Mouse (Mus musculus): ENCODE data around the gene Hspe1. TPM values are rescaled to one million over a fixed set of nuclear protein-coding genes. Genes with fewer than 3 reads are reported as not detected.
"Not testable (repeated sequence)": the region's sequence is repeated elsewhere in the genome, so short reads cannot be mapped to it uniquely, and the experiment has no call there.

Gene Hspe1
- polyA plus RNA-seq, 1 experiment, result 436 TPM

- Histone ChIP-seq H3K4me3 (peak overlapping the region; percentile 54), H3K27me3 (ENCODE audit: control insufficient read depth, insufficient read depth, insufficient read length) (no peaks in the 10 kb centered on the region), H3K36me3 (ENCODE audit: control insufficient read depth, insufficient read depth) (peaks cover 18% of the 10 kb centered on the region), H3K79me2 (ENCODE audit: control insufficient read depth, insufficient read depth) (peaks cover 56% of the 10 kb centered on the region), H3K4me2 (ENCODE audit: low read depth) (peak overlapping the region; percentile 94), H3ac (ENCODE audit: control insufficient read depth, insufficient read length) (peak overlapping the region; percentile 73)
- TF ChIP-seq POLR2A (IDR thresholded peaks at IDR 0.05; ENCODE audit: insufficient read length, low read depth), result no peak
Observed at GRCm38 (mm10) chr1:55053596-55053995, 34.3 kb upstream of the Hspe1 start.

GRCm38 (mm10) chr1:55055322-55056115 lies 32.4 kb upstream of the Hspe1 start:
- TF ChIP-seq POLR2A (IDR thresholded peaks at IDR 0.05; ENCODE audit: insufficient read length, low read depth) (no peak), MYOG (IDR thresholded peaks at IDR 0.05; ENCODE audit: control insufficient read depth in 1 of 3, insufficient read depth in 1 of 3, insufficient read length in 2 of 3, low read depth in 2 of 3) (no peak), POLR2AphosphoS2 (IDR thresholded peaks at IDR 0.05; ENCODE audit: insufficient read length, low read depth) (no peak), E2F4 (IDR thresholded peaks at IDR 0.05; ENCODE audit: insufficient read depth) (no peak), MAX (IDR thresholded peaks at IDR 0.05; ENCODE audit: low read depth) (no peak), REST (IDR thresholded peaks at IDR 0.05; ENCODE audit: insufficient read depth, insufficient read length) (no peak), SRF (IDR thresholded peaks at IDR 0.05; ENCODE audit: control insufficient read depth, insufficient read length, low read depth) (no peak), CEBPB (IDR thresholded peaks at IDR 0.05; ENCODE audit: insufficient read depth, poor library complexity, severe bottlenecking) (no peak), TCF3 (IDR thresholded peaks at IDR 0.05; ENCODE audit: insufficient read length, low read depth) (no peak), TCF12 (IDR thresholded peaks at IDR 0.05; ENCODE audit: insufficient read depth, poor library complexity, severe bottlenecking) (no peak), MYOD1 (IDR thresholded peaks at IDR 0.05; ENCODE audit: control insufficient read depth in 1 of 3, insufficient read length in 2 of 3, low read depth in 2 of 3) (no peak), USF1 (IDR thresholded peaks at IDR 0.05; ENCODE audit: low read depth) (no peak)
- Histone ChIP-seq H3K4me3 (no peak overlapping the region), H3ac (ENCODE audit: control insufficient read depth, insufficient read length) (no peak overlapping the region), H3K79me2 (ENCODE audit: control insufficient read depth, insufficient read depth) (peaks cover 75% of the 10 kb centered on the region), H3K4me2 (ENCODE audit: low read depth) (no peak overlapping the region), H3K27me3 (ENCODE audit: control insufficient read depth, insufficient read depth, insufficient read length) (no peaks in the 10 kb centered on the region), H3K36me3 (ENCODE audit: control insufficient read depth, insufficient read depth) (peaks cover 18% of the 10 kb centered on the region)

- peaks cover 37% of the 10 kb centered on the region for H3K36me3 ChIP-seq (ENCODE audit: control insufficient read depth, insufficient read depth)
- H3ac ChIP-seq (ENCODE audit: control insufficient read depth, insufficient read length); H3K27me3 ChIP-seq (ENCODE audit: control insufficient read depth, insufficient read depth, insufficient read length); H3K4me3 ChIP-seq; H3K4me2 ChIP-seq (ENCODE audit: low read depth): not testable (repeated sequence)
- peaks cover 99% of the 10 kb centered on the region for H3K79me2 ChIP-seq (ENCODE audit: control insufficient read depth, insufficient read depth)
Observed at GRCm38 (mm10) chr1:55058383-55058782, 29.5 kb upstream of the Hspe1 start.

- Histone ChIP-seq H3K79me2 (ENCODE audit: control insufficient read depth, insufficient read depth) (peaks cover 80% of the 10 kb centered on the region), H3K36me3 (ENCODE audit: control insufficient read depth, insufficient read depth) (peaks cover 38% of the 10 kb centered on the region)
- TF ChIP-seq POLR2AphosphoS2 (IDR thresholded peaks at IDR 0.05; ENCODE audit: insufficient read length, low read depth), result no peak
- no peak for TF ChIP-seq E2F4 (IDR thresholded peaks at IDR 0.05; ENCODE audit: insufficient read depth)
- no peak for TF ChIP-seq MYOD1 (IDR thresholded peaks at IDR 0.05; ENCODE audit: control insufficient read depth in 1 of 3, insufficient read length in 2 of 3, low read depth in 2 of 3)
- no peak for TF ChIP-seq MYOG (IDR thresholded peaks at IDR 0.05; ENCODE audit: control insufficient read depth in 1 of 3, insufficient read depth in 1 of 3, insufficient read length in 2 of 3, low read depth in 2 of 3)
- no peak for TF ChIP-seq POLR2A (IDR thresholded peaks at IDR 0.05; ENCODE audit: insufficient read length, low read depth)
- TF ChIP-seq MAX (IDR thresholded peaks at IDR 0.05; ENCODE audit: low read depth), result no peak
- no peak for TF ChIP-seq CEBPB (IDR thresholded peaks at IDR 0.05; ENCODE audit: insufficient read depth, poor library complexity, severe bottlenecking)
- no peak for TF ChIP-seq TCF12 (IDR thresholded peaks at IDR 0.05; ENCODE audit: insufficient read depth, poor library complexity, severe bottlenecking)
Observed at GRCm38 (mm10) chr1:55061099-55061498, 26.8 kb upstream of the Hspe1 start.

GRCm38 (mm10) chr1:55061772-55062171 lies 26.2 kb upstream of the Hspe1 start:
- H3K4me3 ChIP-seq, result no peak overlapping the region

More at GRCm38 (mm10) chr1:55061099-55061498, 26.8 kb upstream of the Hspe1 start:
- H3ac ChIP-seq (ENCODE audit: control insufficient read depth, insufficient read length), result no peak overlapping the region
- no peak overlapping the region for H3K4me2 ChIP-seq (ENCODE audit: low read depth)
- no peaks in the 10 kb centered on the region for H3K27me3 ChIP-seq (ENCODE audit: control insufficient read depth, insufficient read depth, insufficient read length)
- H3K4me3 ChIP-seq, result no peak overlapping the region

GRCm38 (mm10) chr1:55072328-55072727 lies 15.6 kb upstream of the Hspe1 start:
- not testable (repeated sequence) for H3K4me3 ChIP-seq; H3K79me2 ChIP-seq (ENCODE audit: control insufficient read depth, insufficient read depth); H3K4me2 ChIP-seq (ENCODE audit: low read depth); H3ac ChIP-seq (ENCODE audit: control insufficient read depth, insufficient read length); H3K27me3 ChIP-seq (ENCODE audit: control insufficient read depth, insufficient read depth, insufficient read length)
- peaks cover 70% of the 10 kb centered on the region for H3K36me3 ChIP-seq (ENCODE audit: control insufficient read depth, insufficient read depth)

More at GRCm38 (mm10) chr1:55061772-55062171, 26.2 kb upstream of the Hspe1 start:
- H3K36me3 ChIP-seq (ENCODE audit: control insufficient read depth, insufficient read depth), result peaks cover 40% of the 10 kb centered on the region
- H3K4me2 ChIP-seq (ENCODE audit: low read depth), result no peak overlapping the region
- no peak for TF ChIP-seq POLR2A (IDR thresholded peaks at IDR 0.05; ENCODE audit: insufficient read length, low read depth)
- TF ChIP-seq TCF3 (IDR thresholded peaks at IDR 0.05; ENCODE audit: insufficient read length, low read depth), result no peak
- no peak for TF ChIP-seq CEBPB (IDR thresholded peaks at IDR 0.05; ENCODE audit: insufficient read depth, poor library complexity, severe bottlenecking)
- no peak for TF ChIP-seq MYOG (IDR thresholded peaks at IDR 0.05; ENCODE audit: control insufficient read depth in 1 of 3, insufficient read depth in 1 of 3, insufficient read length in 2 of 3, low read depth in 2 of 3)
- no peak for TF ChIP-seq TCF12 (IDR thresholded peaks at IDR 0.05; ENCODE audit: insufficient read depth, poor library complexity, severe bottlenecking)
- no peak for TF ChIP-seq SRF (IDR thresholded peaks at IDR 0.05; ENCODE audit: control insufficient read depth, insufficient read length, low read depth)
- TF ChIP-seq E2F4 (IDR thresholded peaks at IDR 0.05; ENCODE audit: insufficient read depth), result no peak
- no peak for TF ChIP-seq MAX (IDR thresholded peaks at IDR 0.05; ENCODE audit: low read depth)
- TF ChIP-seq REST (IDR thresholded peaks at IDR 0.05; ENCODE audit: insufficient read depth, insufficient read length), result no peak
- no peak for TF ChIP-seq USF1 (IDR thresholded peaks at IDR 0.05; ENCODE audit: low read depth)
- TF ChIP-seq MYOD1 (IDR thresholded peaks at IDR 0.05; ENCODE audit: control insufficient read depth in 1 of 3, insufficient read length in 2 of 3, low read depth in 2 of 3), result no peak
- no peak for TF ChIP-seq POLR2AphosphoS2 (IDR thresholded peaks at IDR 0.05; ENCODE audit: insufficient read length, low read depth)
- peaks cover 73% of the 10 kb centered on the region for H3K79me2 ChIP-seq (ENCODE audit: control insufficient read depth, insufficient read depth)
- no peak overlapping the region for H3ac ChIP-seq (ENCODE audit: control insufficient read depth, insufficient read length)
- no peaks in the 10 kb centered on the region for H3K27me3 ChIP-seq (ENCODE audit: control insufficient read depth, insufficient read depth, insufficient read length)
